Mouse (Mus musculus): ENCODE data around the gene Bex1.
"Not testable (repeated sequence)": the region's sequence is repeated elsewhere in the genome, so short reads cannot be mapped to it uniquely, and the experiment has no call there.

Bex1 gene

DNA sequence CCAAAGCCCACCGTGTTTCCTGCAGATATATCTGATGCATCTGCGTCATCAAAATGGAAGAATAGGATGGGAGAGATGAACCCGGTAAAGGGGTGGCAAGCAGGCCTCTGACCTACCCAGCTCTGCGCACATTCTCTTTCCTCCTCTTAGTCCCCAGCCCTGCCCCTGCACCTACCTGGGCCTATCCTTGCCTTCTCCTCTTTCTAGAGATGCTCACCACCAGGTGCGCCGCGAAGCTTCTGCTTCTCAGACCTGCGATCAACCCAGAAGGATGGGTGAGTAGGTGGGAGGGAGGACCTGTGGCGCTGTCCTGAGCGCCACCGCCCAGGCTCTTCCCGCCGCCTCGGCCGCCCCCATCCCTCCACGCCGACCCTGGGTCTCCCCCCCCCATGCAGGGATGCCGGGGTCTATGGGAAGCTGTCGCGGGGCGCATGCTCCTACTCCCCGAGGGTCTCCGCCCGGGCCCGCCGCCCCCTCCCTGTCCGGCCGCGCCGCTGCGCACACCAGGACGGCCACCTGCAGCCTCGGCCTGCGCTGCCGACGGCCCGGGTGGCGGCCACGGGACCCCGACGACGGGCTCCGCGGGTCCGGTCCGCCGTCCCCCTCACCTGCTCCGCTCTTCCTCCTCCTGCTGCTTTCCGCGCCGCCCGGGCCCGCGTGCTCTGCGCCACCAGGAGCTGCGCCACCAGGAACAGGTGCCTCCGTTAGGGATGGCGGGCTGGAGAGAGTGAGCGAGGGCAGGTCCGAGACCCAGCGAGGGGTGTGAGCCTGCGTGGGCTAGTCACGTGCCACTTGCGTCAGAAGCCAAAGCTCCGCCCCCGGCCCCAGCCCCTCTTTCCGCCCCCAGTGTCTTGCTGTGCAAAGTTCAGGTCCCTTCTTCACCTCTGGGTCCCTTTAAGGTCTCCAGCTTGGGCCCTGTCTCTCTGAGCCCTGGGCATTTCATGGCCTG is at the start of gene Bex1, which contains the start of gene Tceal7:
Gene Bex1, minus strand, starts transcription at position 785 of the 949 bp plus-strand sequence.
Gene Tceal7, plus strand, starts transcription at position 51 of the 949 bp plus-strand sequence.
- DNase-seq = not testable (repeated sequence)

DNA sequence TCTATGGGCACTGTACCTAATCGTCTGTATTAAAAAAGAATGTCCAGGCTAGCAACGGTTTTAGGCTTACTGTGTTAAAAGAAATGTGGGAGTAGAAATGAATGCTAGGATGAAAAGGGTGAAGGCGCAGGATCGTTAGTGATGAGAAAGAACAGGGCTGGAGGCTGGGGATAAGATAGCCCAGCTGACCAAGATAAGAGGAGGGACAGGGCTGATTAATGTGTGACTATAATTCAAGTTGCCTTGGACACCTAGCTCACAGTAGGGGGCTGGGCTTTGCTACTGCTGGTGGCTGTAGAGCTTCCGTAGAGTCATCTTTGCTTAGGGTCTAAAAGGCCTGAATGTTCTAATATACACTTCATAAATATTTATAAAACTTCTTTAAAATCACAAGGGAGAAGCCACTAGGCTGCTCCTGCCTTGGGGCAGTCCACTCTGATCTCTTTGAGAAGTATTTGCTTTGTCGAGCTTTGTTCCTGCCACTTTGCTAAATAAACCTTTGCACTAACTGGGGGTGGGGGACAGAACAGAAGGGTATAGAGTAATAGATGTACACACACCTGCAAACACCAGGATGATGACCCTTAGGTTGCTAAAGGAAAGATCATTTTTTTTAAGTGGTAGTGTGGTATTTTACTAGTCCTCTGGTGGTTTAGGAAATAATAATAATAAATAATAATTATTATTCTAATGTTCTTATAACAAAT is 36.9 kb upstream of the Bex1 start:
- no peak for DNase-seq

DNA sequence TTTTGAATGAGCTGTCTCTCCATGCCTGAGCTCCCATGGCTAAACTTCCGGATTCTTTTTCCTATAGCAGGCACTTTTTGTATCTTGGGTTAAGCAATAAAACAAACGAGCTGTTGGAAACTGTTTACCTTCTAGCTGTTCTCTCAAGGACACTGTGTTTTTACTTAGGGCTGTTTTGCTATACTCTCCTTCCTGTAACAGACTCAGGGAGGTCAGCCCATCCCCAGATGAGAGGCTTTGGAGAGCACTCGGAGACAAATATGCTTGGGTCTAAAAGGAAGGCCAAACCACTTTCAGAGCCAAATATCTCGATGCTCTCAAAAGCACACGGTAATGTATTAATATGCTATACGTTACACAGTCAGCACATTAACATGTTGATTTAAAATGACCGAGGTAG is 34.4 kb upstream of the Bex1 start:
- DNase-seq = no peak

DNA sequence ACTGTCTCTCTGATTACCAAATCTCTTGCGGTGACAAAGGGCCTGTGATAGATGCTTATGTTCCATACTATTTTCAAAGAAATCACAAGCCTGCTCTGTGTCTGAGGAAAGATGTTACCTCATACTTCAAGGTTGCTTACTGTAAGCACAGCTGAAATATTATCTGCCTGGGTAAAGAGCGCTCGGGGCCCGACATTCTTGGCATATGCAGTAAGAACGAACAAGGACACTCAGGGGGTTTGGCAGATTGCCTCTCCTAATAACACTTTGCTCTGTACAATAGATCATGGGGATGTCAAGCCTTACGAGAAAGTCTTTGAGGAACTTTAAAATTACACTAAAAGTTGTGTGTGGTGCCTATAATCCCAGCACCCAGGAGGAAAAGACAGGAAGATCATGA is 33.5 kb upstream of the Bex1 start:
- DNase-seq = no peak

DNA sequence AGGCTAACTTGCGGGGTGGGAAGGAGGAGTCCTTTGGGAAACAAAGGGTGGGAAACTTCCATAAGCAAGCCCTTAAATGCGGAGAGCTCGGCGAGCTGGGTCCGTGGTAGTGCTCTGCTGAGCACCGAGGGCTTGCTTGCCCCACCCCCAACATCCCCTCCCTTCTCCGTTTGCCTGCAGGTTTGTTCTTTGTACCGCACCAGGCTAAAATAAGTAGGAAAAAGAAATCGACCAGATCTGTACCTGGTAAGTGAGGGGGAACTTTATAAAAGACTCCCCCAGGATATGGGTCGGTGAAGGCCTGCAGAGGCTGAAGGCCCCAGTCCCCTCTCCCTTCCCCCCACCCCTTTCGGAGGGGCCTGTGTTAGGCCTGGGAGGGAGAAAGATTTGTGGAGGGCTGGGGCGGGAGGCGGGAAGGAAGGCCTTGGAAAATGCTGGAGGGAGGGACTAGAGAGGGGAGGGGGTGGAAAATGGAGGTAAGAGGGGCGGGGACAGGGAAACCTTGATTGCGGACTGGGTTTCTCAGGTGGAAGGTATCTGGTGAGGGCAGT is 30.3 kb upstream of the Bex1 start:
- peak; percentile 14 for DNase-seq

DNA sequence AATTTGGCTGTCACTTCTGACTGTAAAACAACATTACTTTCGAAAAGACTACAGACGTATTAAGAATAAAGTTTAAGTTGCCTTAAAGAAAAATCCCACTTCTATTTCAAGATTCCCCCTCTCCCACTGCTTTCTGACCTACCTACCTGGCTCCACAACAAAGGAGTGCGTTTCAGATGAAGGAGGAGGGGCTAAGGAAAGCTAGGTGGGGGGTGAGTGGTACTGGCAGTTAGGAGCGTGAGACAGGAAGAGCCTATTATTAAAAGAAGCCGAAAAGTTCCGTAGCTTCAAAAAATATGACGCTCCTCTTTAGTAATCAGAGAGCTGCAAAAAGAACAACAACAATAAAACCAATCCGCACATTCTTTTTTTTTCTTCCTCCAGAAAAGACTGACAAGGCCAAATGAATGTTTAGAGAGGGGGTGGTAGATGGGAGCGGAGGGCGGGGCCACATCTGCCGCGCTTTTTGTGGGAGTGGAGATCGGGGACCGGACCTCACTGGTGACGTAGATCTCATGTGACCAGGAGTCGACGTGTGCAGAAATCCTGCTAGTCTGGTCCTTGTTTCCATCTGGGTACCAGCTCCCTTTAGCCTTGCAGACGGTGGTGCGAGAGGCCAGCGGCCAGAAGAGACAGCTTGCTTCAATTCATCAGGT is 29.4 kb upstream of the Bex1 start, which contains the start of gene Tceal9:
Gene Tceal9, plus strand, starts transcription at position 506 of the 656 bp plus-strand sequence.
- peak; percentile 54 for DNase-seq

DNA sequence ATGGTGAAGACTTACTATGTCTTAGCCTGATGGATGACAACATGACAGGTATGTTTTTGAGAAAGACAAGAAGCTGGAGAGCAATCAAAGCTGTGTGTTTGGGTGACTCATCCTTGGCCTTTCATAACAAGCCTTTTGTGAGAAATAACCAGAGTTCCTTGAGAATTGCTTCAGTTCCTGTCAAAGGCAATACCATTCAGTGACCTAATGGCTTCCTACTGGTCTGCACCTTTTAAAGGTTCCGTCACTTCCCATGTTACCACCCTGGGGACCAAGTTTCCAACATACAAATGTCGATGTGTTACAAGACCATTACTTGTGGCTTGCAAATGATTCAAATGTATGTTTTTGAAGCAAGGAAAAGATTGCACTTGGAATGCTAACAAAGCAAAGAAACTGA is 27.9 kb upstream of the Bex1 start:
- DNase-seq = no peak

DNA sequence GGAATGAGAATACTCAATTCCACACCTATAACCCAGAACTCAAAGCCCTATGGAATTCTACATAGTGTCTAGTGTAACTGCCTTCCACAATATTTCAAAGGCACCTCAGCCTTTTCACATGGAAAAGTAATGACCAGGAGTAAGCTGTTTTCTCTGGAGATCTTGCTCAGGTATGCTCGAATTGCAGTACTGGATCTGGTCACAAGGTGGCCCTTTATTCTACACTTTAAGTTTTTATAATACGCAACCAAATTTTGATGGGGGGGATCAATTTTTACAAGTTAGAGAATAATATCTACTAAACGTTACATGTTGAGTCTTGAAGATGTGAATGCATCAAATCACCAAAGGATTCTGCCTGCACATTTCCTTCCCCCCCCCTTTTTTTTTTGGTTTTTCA is 22.8 kb upstream of the Bex1 start:
- peak; percentile 45 for DNase-seq

DNA sequence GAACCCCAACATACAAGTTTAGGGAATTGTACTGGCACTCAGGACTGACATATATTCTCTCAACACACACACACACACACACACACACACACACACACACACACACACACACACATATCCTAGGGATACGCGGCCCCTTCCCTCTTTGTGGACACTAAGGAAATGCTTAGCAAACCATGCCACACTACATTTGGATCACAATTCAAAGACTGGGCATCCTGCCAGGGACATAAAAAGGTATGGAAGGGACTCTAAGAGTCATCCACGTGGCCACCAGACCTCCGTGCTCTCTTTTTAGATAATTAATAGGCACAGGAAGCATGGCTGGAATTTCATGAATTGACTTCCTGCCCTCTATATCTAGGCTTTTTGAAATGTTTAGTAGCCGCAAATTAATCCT is 12.5 kb upstream of the Bex1 start:
- no peak for DNase-seq

DNA sequence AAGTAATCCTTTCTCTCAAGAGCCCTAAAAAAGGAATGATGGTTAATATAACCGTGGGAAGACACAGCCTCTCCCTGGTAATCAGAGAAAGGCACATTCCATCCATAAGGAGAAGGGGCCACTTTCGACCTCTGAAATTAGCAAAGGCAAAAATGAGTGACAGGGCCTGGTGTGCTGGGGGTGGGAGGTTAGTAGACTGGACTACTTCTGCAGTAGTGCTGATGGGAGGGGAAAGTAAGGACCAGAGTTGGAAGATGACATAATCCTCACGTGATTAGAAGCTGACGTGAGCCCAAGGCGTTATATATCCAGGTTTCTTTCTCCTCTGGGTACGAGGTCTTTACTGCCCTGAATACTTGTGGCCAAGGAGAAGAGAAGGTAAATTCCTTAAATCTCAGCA is 8.4 kb upstream of the Bex1 start:
- no peak for DNase-seq

DNA sequence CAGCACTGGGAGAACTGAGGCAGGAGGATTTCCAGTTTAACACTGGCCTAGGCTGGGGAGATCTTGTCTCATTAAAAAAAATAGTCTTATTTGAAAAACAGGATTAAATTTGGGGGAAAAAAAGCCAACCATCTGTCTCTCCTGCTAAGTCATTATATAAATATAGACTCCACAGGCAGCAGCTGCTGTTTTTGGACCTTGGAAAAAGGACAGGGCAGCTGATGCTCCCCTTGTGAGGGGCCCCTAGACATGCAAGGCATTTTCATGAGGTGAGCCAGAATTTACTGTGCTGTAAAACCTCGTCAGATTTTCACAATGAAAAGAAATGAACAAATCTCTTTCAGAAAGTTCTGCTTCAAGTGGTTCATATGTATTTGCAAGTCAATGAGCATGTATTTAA is 990 bp upstream of the Bex1 start:
- DNase-seq = no peak

DNA sequence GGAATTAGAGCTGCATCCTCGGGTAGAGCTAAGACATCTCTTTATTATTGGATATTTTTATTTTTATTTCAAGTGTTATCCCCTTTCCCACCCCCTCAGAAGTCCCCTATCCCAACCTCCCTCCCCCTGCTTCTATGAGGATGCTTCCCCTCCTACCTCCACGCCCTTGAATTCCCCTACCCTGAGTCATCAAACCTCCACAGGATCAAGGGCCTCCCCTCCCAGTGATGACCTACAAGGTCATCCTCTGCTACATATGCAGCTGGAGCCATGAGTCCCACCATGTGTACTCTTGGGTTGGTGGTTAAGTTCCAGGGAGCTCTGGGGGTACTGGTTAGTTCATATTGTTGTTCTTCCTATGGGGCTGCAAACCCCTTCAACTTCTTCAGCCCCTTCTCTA is 1.9 kb downstream of the Bex1 start:
- DNase-seq = no peak

DNA sequence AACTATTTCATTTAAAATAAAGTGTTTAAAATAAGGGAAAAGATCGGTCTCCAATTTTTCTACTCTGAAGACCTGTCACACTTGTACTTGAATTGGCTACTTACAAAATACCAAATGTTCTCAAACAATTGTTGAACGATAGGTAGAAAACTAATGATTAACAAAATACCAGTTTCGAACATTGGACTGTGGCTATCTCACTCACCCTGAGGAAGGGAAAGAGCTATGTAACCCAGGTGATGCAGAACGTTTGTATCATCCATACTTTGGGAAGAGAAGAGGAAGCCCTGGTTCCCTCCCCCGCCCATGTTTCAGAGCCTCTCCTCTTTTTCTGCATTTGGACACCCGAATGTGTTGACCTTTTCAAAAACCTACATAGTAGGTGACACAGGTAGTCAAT is 10.9 kb downstream of the Bex1 start:
- DNase-seq = no peak

DNA sequence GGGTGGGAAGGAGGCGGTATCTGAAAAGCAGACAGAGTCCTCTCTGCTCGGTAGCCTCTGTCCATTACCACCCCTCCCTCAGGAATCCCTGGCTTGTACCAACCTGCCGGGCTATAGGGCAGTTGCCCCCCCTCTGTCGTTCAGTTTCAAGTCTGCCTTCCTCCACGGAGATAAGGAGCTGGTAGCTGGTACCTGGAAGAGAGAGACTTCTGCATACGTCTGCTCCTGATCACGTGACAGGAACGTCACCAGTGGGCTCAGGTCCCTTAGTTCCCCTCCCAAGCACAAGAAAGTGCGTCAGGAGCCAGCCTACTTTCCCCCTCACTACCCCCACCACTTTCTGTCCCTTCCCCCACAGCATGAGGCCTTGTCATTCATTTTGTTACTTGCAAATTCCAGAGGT is 11.6 kb downstream of the Bex1 start, which contains the start of gene Tceal5:
Gene Tceal5, minus strand, starts transcription at position 213 of the 403 bp plus-strand sequence.
- DNase-seq = peak; percentile 45

DNA sequence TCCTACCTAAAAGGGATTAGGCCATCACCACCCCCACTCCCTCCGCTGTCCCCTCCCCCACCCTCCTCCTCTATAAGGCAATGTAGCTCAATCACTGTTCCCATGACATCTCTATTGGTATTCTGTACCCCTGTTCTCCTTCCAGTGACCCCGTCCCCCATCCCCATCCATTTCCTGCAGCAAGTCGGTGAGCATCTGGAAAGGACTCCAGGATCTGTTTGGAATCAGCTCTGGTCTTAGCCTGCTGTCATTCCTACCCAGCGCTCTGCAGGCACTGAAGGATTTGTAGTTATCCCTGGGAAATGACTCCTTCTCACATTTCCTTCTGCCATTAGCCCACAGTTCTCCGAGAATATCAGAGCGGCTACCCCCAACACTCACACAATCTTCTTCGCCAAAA is 12.1 kb downstream of the Bex1 start:
- no peak for DNase-seq

DNA sequence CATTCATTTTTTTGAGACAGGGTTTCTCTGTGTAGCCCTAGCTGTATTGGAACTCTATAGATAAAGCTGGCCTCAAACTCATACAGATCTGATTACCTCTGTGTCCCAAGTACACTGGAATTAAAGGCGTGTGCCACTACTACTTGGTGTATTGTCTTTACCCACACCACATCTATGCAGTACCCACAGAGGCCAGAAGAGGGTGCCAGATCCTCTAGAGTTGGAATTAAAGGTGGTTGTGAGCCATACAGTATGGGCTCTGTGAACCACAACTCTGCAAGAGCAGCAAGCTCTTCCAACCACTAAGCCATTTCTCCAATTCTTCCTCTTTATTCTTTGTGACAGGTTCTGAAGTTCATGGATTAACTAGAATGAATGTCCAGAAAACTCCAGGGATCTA is 18.4 kb downstream of the Bex1 start:
- peak; percentile 28 for DNase-seq

DNA sequence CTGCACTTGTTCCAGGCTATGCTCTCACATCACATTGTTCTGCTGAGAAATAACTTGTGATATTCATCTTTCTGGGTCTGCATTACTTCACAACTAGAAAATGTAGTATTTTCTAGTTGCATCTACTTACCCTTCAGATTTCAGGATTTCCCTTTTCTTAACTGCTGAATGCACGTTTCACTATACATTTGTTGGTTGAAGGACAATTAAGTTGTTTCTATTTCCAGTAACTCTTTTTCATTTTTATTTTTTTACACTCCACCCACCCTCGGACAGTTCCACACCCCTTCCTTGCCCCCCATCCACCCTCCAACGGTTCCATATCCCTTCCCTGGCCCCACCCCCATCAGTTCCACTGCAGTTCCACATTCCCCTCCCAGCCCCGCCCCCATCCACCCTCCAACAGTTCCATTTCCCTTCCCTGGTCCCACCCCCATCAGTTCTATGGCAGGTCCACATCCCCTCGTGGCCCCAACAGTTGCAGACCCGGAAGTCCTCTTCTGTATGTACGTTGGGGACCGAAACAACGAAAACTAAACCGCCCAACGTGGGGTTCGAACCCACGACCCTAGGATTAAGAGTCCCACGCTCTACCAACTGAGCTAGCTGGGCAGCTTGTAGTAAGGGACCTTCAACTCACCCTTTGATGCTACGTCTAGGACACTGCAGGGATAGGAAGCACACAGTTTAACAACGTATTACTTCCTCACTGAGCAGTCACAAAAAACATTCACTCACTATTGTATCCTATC is 19.9 kb downstream of the Bex1 start:
- no peak for DNase-seq

DNA sequence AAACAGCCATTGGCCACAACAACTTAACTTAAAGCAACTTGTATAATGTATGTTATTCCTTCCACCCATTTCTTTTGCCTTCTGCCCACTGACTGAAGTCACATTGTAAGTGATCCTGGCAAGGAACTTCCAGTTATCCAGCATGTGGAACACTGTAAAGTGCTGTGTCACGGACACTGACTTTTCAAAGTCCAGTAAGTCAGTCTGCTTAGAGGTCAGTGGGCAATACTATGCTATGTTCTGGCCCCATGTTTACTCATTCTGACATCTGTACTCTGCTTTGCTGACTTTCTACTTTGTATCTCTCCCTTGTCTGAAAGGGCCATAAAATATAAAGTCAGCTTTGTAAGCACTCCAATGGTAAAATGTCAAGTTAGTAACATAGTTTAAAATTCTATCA is 32.2 kb downstream of the Bex1 start:
- no peak for DNase-seq

DNA sequence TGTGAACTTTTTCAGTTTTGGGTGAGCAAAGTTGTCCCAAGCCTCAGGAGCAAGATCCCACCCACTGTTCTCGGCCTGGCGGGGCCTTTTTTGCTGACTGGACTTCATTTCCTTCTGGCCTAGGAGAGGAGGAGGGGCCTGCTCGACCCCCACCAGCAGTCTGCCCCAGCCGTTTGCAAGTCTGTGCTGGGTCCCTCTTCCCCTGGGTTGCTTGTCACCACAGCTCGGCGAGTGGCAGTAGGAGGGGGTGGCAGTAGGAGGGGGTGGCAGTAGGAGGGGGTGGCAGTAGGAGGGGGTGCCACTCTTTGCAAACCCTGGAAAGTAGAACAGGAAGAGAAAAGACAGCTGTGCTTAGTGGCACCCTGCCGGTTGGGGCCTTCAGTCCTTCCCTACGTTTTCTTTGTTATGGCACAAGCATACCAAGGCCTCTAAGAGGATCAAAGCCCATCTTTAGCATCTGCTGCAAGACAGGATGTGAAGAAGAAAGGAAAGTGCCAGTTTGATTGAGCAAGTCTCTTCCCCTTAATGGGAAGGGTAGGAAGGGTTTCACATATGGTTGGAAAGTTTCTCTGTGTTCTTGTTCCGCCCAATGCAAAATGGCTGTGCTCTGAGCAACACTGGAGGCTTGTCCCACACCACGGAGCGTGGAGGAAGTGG is 34.3 kb downstream of the Bex1 start:
- no peak for DNase-seq

DNA sequence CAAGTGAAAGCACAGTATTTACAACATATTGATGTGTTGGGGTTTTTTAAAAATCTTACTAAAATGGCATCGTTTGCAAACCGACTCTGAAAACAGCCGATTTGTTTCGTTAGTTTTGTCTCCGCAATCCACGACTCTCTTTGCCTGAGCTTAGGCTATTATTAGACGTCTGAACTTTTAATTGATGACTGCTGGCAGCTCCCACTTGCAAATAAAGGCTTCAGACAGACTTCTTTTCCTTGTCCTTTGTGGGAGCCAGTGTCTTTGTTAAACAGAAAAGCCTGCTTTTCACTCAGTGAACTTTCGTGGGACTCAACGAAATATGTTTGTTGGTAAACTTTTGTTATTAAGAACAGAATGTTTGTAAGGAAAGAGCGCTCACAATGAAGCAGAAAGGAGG is 42.5 kb downstream of the Bex1 start:
- no peak for DNase-seq

DNA sequence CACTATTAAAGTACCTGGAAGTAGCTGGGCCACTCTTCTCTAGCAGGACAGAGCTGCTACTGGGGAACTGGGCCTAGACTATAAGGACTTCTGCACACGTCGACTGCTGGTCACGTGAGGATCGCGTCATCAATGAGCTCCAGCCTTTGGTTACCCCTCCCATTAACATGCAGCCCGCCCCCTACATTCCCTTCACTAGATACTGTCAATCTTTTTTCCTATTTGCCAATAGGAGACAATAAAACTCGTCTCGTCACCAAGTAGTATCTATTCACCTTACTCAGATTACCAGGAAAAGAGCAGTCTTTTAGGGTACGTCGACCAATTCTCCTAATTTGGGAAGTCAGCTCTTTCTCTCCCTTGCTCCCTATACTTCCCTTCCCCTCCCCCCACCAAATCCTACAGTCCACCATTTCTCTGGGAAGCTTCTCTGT is 43.2 kb downstream of the Bex1 start, which contains the start of gene Tceal8:
Gene Tceal8, minus strand, starts transcription at position 225 of the 434 bp plus-strand sequence.
- DNase-seq = peak; percentile 65

All from right cerebral cortex, postnatal 14 days (tissue).